Mouse (Mus musculus): ENCODE data around the gene Egln2.

DNA sequence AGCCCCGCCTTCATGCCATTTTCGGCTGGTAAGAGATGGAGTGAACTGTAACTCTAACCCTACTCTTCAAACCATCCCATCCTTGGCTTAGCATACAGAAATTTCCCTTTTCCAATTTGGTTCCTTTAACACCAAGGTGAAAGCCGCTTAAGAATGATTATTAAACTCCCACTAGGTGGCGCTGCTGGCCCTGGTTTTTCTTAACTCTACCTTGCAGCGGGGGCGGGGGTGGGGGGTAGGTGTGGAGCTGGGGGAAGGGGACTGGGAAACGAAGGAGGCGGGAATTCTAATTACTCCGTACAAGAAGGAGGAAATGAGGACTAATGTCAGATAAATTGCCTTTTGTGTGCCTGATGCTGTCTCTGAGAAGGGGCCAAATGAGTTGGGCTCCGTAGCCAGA is 34.0 kb downstream of the Egln2 start:
- no peak for TF ChIP-seq POLR2A (IDR thresholded peaks at IDR 0.05; ENCODE audit: low read depth, low read length)
- TF ChIP-seq CTCF (IDR thresholded peaks at IDR 0.05; ENCODE audit: borderline replicate concordance, insufficient read depth, low read length) = no peak

Data from embryonic fibroblast, embryonic 13.5 days (primary cell).